Mouse (Mus musculus) lung, adult 2 months (tissue): ENCODE data around the gene Stox2. TPM values are rescaled to one million over a fixed set of nuclear protein-coding genes. Genes with fewer than 3 reads are reported as not detected.
"Not testable (repeated sequence)": the region's sequence is repeated elsewhere in the genome, so short reads cannot be mapped to it uniquely, and the experiment has no call there.

Experiments used
- DNase-seq: peaks from one replicate; pipeline ENCODE4 v3.0.0; 2022
- H3K4me1 ChIP-seq: fragments of 200-500 bp; 2 replicates; pipeline ENCODE4 v1.6.1; 2011; ENCODE audit warnings: low read length; ENCODE audit not compliant: control insufficient read depth, insufficient read depth
- H3K4me3 ChIP-seq: fragments of 200-500 bp; replicated peaks from 2 replicates; pipeline ENCODE3; 2011; ENCODE audit warnings: low read depth, mild to moderate bottlenecking, control low read depth, low read length; ENCODE audit errors: extremely low read depth
- CTCF ChIP-seq: fragments of 200-500 bp; IDR thresholded peaks from 2 replicates; pipeline ENCODE4 v1.5.1; 2011; ENCODE audit warnings: mild to moderate bottlenecking, low read length, control low read depth; ENCODE audit not compliant: insufficient read depth
- POLR2A ChIP-seq: fragments of 200-500 bp; IDR thresholded peaks from 2 replicates; pipeline ENCODE4 v1.6.1; 2011; ENCODE audit warnings: low read depth, mild to moderate bottlenecking, control low read depth, low read length, borderline replicate concordance; ENCODE audit errors: extremely low read depth
- WGBS: fragments of 180-500 bp; shearing (Covaris S2); methylation state at CpG from one replicate; pipeline ENCODE4 v1.1.7; 2018; 5-methylcytosine and 5-hydroxymethylcytosine counted together
- polyA plus RNA-seq: library from polyadenylated mRNA; depleted of rRNA; stranded (reverse); fragments of >200 nt; gene quantifications from 2 replicates; pipeline ENCODE4 v1.2.3, GENCODE M21; 2012

Gene Stox2
- polyA plus RNA-seq, 1 experiment = 3.8 TPM

DNA sequence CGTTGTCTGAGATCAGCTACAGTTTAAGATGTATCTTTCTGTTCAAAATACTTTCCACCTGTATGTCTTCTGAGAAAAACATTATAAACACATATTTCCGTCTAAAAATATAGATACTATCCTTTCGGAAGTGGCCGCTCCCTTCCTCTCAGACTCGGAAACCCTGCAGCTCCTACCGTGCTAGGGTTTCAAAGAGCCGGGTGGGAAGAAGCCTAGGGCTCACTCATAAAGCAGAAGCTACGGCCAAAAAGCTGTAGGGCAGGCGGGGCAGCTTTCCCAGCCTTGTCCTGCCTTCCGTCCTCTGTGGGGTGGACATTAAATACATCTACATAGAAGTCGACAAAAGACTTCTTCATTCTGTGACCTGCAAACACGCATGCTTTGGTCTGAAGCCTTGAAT lies 6.9 kb downstream of the Stox2 start:
- TF ChIP-seq CTCF (no peak), POLR2A (no peak)
- whole genome bisulfite sequencing = 40% methylated on average over 12 of the region's 12 CpGs
- H3K4me3 ChIP-seq = no peak overlapping the region
- no peaks in the 10 kb centered on the region for H3K4me1 ChIP-seq
- DNase-seq = no peak

DNA sequence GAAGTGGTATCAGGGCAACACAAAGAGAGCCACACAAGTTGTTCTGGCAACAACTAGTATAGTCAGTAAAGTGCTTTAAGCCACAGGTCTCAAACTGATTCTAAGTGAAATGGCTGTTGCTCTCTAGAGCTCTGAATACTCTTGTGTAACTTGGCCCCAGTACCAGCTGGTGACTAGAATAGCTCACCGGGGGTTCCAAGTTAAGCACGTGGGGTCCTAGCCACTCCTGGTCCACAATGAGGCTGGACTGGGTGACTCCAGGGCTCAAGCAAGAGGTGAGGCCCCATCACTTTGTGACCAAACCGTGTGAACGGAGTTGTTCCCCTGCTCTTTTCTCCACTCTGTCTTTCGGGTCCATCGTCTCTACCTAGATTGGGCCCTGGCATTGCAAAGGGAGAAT lies 8.2 kb downstream of the Stox2 start:
- no peak for DNase-seq
- H3K4me1 ChIP-seq = no peaks in the 10 kb centered on the region
- 80% methylated on average over 6 of the region's 6 CpGs for WGBS
- TF ChIP-seq CTCF = no peak
- TF ChIP-seq POLR2A = no peak
- H3K4me3 ChIP-seq = no peak overlapping the region

DNA sequence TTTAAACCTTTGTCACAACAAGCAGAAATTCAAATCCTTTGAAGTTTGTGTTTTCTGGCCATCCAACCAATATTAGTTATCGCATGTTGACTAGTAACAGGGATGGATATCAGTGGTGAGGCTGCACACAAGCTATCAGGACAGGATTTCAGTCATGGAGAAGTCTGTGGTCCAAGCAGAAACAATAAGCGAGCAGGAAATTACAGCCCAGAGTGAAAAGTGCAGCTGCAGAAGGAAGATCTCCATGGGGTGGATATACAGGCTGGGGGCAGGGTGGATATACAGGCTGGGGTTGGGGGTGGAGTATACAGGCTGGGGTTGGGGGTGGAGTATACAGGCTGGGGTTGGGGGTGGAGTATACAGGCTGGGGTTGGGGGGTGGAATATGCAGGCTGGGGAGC lies 10.3 kb downstream of the Stox2 start:
- TF ChIP-seq POLR2A (no peak), CTCF (no peak)
- DNase-seq = no peak
- 68% methylated on average over 2 of the region's 2 CpGs for WGBS
- H3K4me1 ChIP-seq = no peaks in the 10 kb centered on the region; the same call in 1 of the 2 replicates
- H3K4me3 ChIP-seq = no peak overlapping the region

DNA sequence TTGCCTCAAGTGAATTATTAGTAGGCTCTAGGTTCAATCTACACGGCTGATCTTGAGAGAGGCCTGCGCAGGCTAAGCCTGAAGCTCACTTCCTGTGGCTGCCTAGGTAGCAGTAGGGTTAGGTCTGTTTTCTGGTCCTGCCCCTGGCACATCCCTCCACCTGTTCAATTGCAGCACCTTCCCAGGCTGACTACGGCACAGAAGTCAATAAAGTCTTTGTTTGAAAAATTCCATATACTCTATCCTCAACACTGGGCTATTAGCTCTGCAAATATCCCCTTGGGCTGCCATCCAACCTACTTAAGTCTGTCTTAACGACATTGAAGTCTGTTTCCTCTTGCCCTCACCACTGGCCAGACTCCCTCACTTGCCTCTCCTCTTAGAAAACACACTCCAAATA lies 10.8 kb downstream of the Stox2 start:
- TF ChIP-seq POLR2A (no peak), CTCF (no peak)
- Histone ChIP-seq H3K4me1 (no peaks in the 10 kb centered on the region; the same call in 1 of the 2 replicates), H3K4me3 (no peak overlapping the region)
- DNase-seq = no peak
- WGBS = 47% methylated on average over 4 of the region's 4 CpGs

DNA sequence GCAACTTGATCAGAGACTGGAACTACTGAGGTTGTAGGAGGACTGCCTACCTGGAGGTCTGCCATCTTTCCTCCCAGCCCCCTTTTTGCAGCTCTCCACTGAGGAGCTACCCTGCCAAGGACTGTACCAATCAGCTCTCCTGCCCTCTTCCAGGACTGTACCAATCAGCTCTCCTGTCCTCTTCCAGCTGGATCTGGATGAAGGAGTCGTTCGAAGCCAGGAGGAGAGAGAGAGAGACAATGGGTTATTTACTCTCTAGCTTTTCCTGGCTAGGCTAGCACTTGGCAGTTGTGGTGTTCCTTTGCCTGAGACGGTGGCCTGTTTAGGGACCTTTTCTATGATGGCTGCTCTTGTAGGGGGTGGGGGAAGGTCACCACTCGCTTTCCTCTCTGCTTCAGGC lies 14.9 kb downstream of the Stox2 start:
- WGBS = 18% methylated on average over 4 of the region's 4 CpGs
- Histone ChIP-seq H3K4me3 (no peak overlapping the region), H3K4me1 (no peaks in the 10 kb centered on the region; the same call in 1 of the 2 replicates)
- DNase-seq = no peak
- TF ChIP-seq CTCF = no peak
- TF ChIP-seq POLR2A = no peak

DNA sequence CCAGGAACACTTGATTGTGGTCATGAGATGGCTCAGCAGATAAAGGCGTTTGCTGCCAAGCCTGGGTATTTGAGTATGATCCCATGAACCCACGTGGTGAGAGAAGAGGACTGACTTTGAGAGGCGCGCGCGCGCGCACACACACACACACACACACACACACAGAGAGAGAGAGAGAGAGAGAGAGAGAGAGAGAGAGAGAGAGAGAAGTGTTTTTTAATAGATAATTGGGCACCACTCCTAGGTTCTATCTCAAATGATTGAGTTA lies 32.0 kb downstream of the Stox2 start:
- 5% methylated on average over 8 of the region's 8 CpGs for WGBS
- peak; percentile 19 for DNase-seq
- H3K4me3 ChIP-seq = peak overlapping the region; percentile 72
- H3K4me1 ChIP-seq = not testable (repeated sequence)

DNA sequence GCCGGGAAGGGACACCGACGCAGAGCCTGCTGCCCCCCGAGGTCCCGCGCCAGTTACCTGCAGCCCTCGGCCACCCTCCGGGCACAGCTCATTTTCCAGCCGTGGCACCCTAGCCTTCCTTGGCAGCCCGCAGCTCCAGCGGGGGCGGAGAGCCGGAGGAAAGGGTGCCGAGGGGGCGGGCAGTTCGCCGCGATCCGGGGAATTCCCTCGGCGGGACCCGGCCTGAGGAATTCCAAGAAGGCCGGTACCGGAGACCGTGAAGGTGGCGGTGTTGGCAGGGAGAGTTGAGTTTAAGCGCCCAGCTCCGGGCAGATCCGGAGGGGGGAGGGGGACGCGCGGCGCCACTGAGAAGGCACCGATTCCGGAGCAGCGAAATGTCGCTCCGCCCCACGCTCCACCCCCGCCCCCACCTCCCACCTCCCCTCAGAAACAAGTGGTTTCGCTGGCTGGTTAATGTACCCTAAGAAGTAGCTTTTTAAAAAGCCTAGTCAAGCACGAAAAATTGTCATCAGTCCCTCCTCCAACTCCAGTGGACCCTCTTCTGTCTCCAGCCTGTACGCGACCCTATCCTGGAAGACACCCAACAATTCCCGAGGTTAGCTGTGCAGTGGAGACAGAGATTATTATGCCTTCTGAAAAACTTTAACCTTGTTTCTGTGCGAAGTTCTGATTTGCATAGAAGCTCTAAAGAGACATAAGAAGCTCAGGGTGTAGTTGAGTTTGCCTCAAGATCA lies 32.5 kb downstream of the Stox2 start:
- under 1% methylated on average over 46 of the region's 46 CpGs for WGBS
- DNase-seq = peak; percentile 68
- peak overlapping the region; percentile 72 for H3K4me3 ChIP-seq
- no peak for TF ChIP-seq POLR2A
- TF ChIP-seq CTCF = no peak
- 0 out of 2 replicates have a peak, but pooled peaks cover 4% of the 10 kb centered on the region for H3K4me1 ChIP-seq

DNA sequence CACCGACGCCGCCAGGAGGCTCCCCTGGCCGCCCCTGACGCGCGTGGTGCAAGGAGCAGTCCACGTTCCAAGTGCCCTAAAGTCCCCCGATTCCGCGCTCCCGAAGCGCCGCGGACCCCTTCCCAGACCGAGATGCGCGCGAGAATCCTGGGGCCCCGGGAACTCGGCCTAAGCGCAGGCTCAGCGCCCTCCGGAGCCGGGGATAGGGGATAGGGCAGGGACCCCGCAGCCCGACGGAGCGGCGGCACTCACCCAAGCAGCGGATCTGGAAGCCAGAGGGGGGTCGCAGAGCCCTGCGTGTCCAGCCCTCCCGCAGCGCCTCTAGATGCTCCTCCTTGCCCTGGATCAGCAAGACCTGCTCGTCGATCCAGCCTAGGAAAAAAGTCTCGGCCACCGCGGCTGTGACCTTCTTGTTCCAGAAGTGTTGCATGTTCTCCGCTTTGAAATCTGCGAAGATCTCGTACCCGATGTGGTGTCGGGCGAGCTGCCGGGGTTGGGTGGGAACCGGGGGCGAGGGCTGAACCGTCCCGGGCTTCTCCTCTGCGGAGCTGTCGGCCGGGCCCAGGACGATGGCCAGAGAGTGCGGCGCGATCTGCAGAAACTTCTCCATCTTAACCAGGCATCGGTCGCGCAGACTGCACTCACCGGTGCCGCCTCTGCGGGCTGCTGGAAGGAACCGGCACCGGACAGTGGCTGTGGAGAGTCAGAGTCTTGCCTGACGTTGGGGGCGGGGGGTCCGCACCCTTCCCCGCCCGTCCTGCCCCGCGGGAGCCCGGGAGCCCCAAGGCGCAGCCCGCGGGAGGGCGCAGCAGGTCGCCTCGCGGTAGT lies 33.3 kb downstream of the Stox2 start:
- Histone ChIP-seq H3K4me3 (peak overlapping the region; percentile 72), H3K4me1 (0 out of 2 replicates have a peak, but pooled peaks cover 4% of the 10 kb centered on the region)
- no peak for TF ChIP-seq POLR2A
- under 1% methylated on average over 80 of the region's 81 CpGs for WGBS
- DNase-seq = peak; percentile 40

DNA sequence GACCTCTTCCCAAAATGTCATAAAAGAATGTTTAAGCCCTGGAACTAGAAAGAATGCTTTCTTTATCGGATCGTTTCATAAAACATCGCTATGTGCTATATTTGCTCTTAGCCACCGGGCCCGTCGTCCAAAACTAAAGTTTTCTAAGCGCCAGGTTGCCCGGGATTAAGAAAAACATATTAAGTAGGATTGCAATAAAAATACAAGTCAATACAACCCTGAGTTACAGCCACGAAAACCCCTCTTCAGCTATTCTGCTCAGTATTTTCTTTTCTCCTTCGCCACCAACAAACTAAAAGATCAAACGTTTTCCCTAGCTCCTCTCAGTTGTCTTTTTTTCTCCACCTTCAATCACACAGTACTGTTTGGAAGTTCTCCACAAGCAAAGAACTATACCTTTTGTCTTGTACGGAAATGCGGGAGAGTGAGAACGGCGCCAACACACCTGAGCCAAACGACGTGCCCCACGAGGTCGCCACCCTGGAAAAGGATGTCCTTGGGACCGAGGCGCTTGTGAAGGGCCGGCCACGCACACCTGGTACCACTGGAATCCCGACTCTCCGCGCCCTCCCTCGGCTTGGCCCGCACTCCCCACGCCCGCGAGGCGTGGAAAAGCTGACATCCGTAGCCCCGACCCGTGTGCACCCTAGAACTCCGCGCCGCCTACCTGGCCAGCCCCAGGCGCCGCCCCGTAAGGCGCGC lies 34.0 kb downstream of the Stox2 start:
- DNase-seq = peak; percentile 25
- WGBS = 5% methylated on average over 43 of the region's 43 CpGs

More for the DNA sequence above, 34.0 kb downstream of the Stox2 start:
- TF ChIP-seq CTCF (no peak), POLR2A (no peak)
- Histone ChIP-seq H3K4me1 (0 out of 2 replicates have a peak, but pooled peaks cover 4% of the 10 kb centered on the region), H3K4me3 (peak overlapping the region; percentile 72)
